Mouse (Mus musculus) right cerebral cortex, postnatal 14 days (tissue): Measurements from ENCODE around the gene Tmem231.

ENCODE experiments used
- DNase-seq: peaks from one replicate; pipeline ENCODE4 v3.0.0; 2022

Tmem231 gene

GRCm38 (mm10) chr8:111902080-111902479 lies 31.6 kb downstream of the Tmem231 start:
- DNase-seq, result no peak

DNA sequence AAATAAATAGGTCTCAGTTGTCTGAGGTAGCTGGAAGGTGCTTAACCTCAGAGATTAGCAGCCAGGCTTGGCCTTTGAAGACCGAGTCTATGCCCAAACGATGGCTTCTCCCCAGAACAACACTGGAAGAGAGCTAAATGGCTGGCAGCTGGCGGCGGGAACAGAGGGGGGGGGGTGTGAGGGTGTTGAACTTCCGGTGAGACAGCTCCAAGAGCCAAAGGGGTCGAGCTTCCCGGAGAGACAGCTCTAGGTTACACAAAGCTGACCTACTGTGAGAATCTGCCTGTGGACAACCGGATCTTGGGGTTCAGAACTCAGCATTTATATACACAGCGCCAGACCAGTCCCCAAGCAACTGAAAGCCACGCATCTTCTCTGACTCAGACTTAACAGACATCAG lies 35.1 kb downstream of the Tmem231 start:
- DNase-seq, result no peak

DNA sequence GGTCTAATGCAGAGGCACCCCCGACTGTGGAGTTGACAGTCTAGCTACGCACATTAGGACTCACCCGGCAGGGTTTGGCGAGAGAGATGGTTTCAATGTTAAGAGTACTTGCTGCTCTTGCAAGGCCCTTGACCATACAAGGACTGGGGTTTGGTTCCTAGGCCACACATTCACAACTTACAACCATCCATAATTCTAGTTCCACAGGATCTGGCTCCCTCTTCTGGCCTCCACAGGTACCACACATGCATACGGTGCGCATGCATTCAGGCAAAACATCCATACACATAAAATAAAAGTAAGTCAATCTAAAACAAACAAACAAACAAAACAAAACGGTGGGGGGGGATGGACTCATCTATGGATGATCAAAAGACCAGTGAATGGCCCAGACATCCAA lies 38.7 kb downstream of the Tmem231 start:
- DNase-seq, result no peak

DNA sequence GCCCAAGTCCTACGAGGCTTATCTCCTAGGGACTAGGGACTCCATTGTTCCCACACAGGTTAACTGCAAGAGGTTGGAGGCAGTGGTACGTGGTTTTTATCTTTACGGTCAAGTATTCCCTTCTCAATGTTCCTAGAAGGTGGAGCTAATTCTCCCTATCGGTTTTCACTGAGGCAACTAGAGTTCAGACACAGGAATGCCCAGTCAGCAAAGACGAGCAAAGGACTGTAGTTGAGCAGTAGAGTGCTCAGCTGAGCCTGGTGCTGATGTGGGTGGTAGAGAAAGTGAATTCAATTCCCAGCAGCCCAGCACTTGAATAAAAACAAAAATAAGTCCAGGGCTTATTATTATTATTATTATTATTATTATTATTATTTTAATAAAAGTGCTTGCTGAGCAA lies 41.1 kb downstream of the Tmem231 start:
- DNase-seq, result no peak

- no peak for DNase-seq
Measured at GRCm38 (mm10) chr8:111891983-111892382, 41.7 kb downstream of the Tmem231 start.

DNA sequence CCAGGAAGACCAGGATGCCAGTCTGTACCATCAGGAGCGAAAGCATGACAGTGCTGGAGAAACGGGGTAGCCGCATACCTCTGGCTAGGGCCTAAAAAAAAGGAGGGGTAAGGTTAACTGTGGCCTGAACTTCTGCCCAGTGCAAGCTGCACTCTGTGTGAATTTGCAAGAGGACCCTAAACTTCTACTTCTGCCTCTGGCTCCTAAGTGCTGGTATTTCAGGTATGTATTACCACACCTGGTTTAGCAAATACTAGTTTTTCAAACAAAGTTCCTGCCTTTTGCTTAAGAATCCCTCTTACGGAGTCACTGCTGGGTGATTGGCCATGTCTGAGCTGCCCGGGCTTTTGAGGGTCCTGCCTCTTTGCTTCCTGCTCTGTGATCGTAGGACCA lies 42.8 kb downstream of the Tmem231 start:
- DNase-seq, result no peak

GRCm38 (mm10) chr8:111889931-111890910 lies 43.5 kb downstream of the Tmem231 start:
- DNase-seq, result no peak

GRCm38 (mm10) chr8:111888091-111888650 lies 45.5 kb downstream of the Tmem231 start:
- no peak for DNase-seq

DNA sequence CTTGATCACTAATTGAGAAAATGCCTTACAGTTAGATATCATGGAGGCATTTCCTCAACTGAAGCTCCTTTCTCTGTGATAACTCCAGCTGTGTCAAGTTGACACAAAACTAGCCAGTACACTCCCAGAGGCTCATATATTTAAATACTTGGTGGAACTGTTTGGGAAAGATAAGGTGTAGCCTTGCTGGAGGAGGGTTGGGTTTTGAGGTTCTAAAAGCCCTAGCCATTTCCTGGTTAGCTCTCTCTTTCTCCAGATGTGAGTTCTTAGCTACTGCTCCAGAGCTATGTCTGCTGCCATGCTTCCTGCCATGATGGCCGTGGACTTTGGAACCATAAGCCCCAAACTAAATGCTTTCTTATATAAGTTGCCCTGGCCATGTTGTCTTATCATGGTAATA lies 46.2 kb downstream of the Tmem231 start:
- DNase-seq, result no peak

- no peak for DNase-seq
Measured at GRCm38 (mm10) chr8:111883615-111884014, 50.1 kb downstream of the Tmem231 start.

GRCm38 (mm10) chr8:111881591-111881990 lies 52.1 kb downstream of the Tmem231 start:
- peak; percentile 23 for DNase-seq

DNA sequence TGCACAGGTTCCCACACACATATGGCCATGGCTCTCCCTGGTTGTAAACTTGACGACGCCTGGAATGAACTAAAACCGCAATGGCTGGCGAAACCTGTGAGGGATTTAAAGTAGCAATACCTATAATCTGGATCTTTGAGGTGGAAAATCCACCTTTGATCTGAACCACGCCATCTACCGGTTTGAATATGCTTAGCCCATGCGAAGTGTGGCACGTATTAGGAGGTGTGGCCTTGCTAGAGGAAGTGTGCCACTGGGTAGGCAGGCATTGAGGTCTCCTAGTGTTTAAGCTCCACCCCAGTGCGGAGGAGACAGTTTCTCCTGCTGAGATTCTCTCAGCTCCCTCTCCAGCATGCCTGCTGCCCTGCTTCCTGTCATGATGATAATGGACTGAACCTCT lies 56.0 kb downstream of the Tmem231 start:
- no peak for DNase-seq

- DNase-seq, result peak; percentile 98
Measured at GRCm38 (mm10) chr8:111876355-111876948, 57.2 kb downstream of the Tmem231 start, which contains the start of gene Tmem170. TSS of gene Tmem170 (minus strand) at chr8:111876750.

DNA sequence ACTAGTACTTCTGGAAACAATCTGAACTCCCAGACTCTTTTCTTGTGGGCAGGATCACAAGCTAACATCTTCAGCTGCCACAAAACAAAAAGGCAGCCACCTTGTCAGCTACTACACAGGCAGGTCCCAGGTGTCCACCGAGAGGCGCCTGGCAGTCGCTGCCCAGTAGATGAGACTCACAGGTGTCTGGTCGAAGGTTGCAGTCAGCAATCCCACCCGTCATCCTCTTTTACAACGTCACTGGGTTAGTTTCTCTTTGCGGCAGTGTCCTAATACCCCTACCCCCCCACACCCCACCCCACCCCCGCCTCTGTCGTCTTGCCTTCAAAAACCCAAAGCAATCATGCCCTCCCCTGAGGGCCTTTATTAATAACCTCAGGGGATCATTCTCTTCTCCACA lies 57.9 kb downstream of the Tmem231 start:
- no peak for DNase-seq

DNA sequence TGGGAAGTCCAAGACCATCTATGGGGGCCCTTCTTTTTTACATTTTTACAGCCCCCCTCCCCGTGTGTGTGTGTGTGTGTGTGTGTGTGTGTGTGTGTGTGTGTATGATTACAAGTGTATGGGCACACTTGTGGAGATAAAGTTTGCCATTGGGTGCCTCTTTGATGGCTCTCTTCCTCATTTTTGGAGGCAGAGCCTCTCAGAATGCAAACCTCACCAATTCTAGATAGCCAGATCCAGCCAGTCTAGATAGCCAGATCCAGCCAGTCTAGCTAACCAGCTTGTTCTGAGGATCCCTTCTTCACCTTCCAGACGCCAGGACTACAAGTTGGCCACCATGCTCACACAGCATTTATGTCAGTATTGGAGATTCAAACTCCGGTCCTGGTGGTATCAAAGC lies 62.4 kb downstream of the Tmem231 start:
- no peak for DNase-seq

GRCm38 (mm10) chr8:111870379-111870778 lies 63.3 kb downstream of the Tmem231 start:
- DNase-seq, result no peak

GRCm38 (mm10) chr8:111868664-111869063 lies 65.0 kb downstream of the Tmem231 start:
- DNase-seq, result no peak

GRCm38 (mm10) chr8:111865857-111866256 lies 67.8 kb downstream of the Tmem231 start:
- no peak for DNase-seq

- no peak for DNase-seq
Measured at GRCm38 (mm10) chr8:111865130-111865852, 68.4 kb downstream of the Tmem231 start.

DNA sequence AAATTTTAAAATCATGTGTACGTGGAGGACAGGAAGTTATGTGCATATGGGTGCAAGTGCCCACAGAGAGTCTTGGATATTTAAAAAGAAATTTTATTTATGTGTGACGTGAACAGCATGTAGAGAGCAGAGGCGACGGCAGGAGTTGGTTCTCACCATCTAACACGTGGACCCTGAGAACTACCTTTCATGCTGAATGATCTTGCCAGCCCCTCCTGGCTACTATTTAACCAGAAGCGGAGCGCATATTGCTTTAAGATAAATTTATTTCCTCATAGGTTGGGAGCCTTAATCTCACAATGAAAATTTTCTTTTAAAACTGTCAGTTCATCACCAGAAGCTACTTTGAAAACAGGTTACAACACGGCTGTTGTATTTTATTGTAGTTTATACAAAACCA lies 69.0 kb downstream of the Tmem231 start:
- DNase-seq, result no peak

- no peak for DNase-seq
Measured at GRCm38 (mm10) chr8:111863280-111863679, 70.4 kb downstream of the Tmem231 start.
